Mouse (Mus musculus): ENCODE measurements around the gene Tspan10. TPM values are rescaled to one million over a fixed set of nuclear protein-coding genes. Genes with fewer than 3 reads are reported as not detected.

Tspan10 gene
- total RNA-seq (2012; rRNA removed), result 0.20 and 0.65 TPM in 2 replicates
- under 1 TPM in 1 of 2 experiments, not detected in 1; 0.29 TPM for polyA plus RNA-seq (2012; ENCODE audit: insufficient read depth in 1 of 2, insufficient read length in 2 of 2, low read depth in 1 of 2, low replicate concordance in 2 of 2, missing spikeins in 1 of 2)

DNA sequence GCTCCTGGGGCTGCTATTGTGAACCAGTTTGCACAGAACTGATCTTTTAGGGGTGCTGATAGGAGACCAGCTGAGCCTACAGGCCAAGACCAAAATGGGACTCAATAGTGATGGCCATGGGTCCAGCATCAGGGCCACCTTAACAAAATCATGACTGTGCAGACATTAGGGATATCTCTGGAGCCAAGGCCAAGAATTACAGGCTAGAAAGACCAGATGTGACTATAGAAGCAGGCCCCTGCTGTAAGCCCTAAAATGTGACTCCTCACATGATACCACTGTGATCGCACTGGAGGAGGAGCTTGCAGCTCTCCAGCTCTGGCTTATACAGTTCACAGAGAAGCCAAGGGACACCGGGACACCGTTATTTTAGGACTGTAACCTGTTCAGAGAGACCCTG lies at the start of gene Tspan10:
Gene Tspan10, plus strand, starts transcription at position 301 of the 400 bp plus-strand sequence.
- peaks cover 4% of the 10 kb centered on the region for H3K79me2 ChIP-seq (ENCODE audit: control insufficient read depth, insufficient read depth, low read length, poor library complexity)
- no peak for DNase-seq (ENCODE audit: low read depth, low spot score)
- H3K4me3 ChIP-seq (ENCODE audit: control insufficient read depth in 1 of 2, insufficient read depth in 1 of 2, low read depth in 2 of 2, low read length in 2 of 2), result no peak within 1 kb of the TSS
- TF ChIP-seq GABPA (IDR thresholded peaks at IDR 0.05; ENCODE audit: low read depth, low read length), result no peak
- no peak for TF ChIP-seq ELF1 (IDR thresholded peaks at IDR 0.05; ENCODE audit: low read depth, low read length)
- TF ChIP-seq USF1 (IDR thresholded peaks at IDR 0.05; ENCODE audit: low read depth, low read length), result no peak
- no peak for TF ChIP-seq RAD21 (IDR thresholded peaks at IDR 0.05; ENCODE audit: low read depth, low read length)
- TF ChIP-seq EP300 (IDR thresholded peaks at IDR 0.05; ENCODE audit: low read depth in 1 of 2, low read length in 2 of 2), result no peak
- no peak for TF ChIP-seq MEF2A (IDR thresholded peaks at IDR 0.05; ENCODE audit: extremely low read depth, insufficient replicate concordance, low read depth, low read length, poor library complexity, severe bottlenecking)
- TF ChIP-seq MYC (IDR thresholded peaks at IDR 0.05; ENCODE audit: low read depth, low read length), result no peak
- no peak within 1 kb of the TSS for H3K27ac ChIP-seq (ENCODE audit: control insufficient read depth, low read depth, low read length)
- peaks cover 0 to 18% of the 10 kb centered on the region in 2 experiments; a peak in 2 of 4 replicates for H3K36me3 ChIP-seq (ENCODE audit: control insufficient read depth in 1 of 2, insufficient read depth in 2 of 2, low read length in 2 of 2)
- peaks cover 16 to 25% of the 10 kb centered on the region in 2 experiments for H3K4me1 ChIP-seq (ENCODE audit: control insufficient read depth in 1 of 2, insufficient read depth in 2 of 2, low read length in 2 of 2)
- H3K9me3 ChIP-seq (replicated peaks; ENCODE audit: insufficient read depth, low read length), result no peaks in the 10 kb centered on the region
- H3K9ac ChIP-seq (ENCODE audit: control insufficient read depth, low read depth, low read length, poor library complexity, severe bottlenecking), result no peak within 1 kb of the TSS
- H3K27me3 ChIP-seq (ENCODE audit: control insufficient read depth in 1 of 2, insufficient read depth in 2 of 2, low read length in 2 of 2), result no peaks in the 10 kb centered on the region

DNA sequence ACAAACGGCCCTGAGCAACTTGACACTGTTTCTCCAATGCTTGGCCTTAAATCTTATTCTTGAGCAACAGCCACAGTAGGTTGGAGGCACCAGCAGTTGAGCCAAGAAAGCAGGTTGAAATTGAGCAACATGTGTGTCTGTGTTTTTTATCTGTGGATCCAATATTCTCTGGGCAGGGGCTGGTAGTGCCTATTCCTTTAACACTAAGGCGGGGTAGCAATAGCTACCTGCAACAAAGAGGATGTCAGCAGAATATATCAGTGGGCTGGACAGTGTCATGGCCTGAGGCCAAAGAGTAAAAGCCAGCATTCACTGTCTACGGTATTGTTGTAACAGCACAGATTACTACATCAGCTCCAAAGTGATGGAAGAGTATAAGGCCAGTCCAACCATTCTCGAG lies 46.8 kb upstream of the Tspan10 start:
- no peaks in the 10 kb centered on the region for H3K27me3 ChIP-seq (ENCODE audit: control insufficient read depth in 1 of 2, insufficient read depth in 2 of 2, low read length in 2 of 2)
- H3K79me2 ChIP-seq (ENCODE audit: control insufficient read depth, insufficient read depth, low read length, poor library complexity), result peaks cover 2% of the 10 kb centered on the region
- DNase-seq (ENCODE audit: low read depth, low spot score), result no peak
- 0 out of 2 replicates have a peak, but pooled peaks have one; percentile 51 for TF ChIP-seq POLR2AphosphoS5 (IDR thresholded peaks at IDR 0.05; ENCODE audit: borderline replicate concordance, low read depth, low read length)
- TF ChIP-seq NELFE (IDR thresholded peaks at IDR 0.05; ENCODE audit: low read depth, low read length), result no peak
- H3K4me1 ChIP-seq (ENCODE audit: control insufficient read depth in 1 of 2, insufficient read depth in 2 of 2, low read length in 2 of 2), result peaks cover 7 to 16% of the 10 kb centered on the region in 2 experiments; a peak in 3 of 4 replicates
- H3K9ac ChIP-seq (ENCODE audit: control insufficient read depth, low read depth, low read length, poor library complexity, severe bottlenecking), result no peak overlapping the region
- H3K36me3 ChIP-seq (ENCODE audit: control insufficient read depth in 1 of 2, insufficient read depth in 2 of 2, low read length in 2 of 2), result peaks cover 21 to 50% of the 10 kb centered on the region in 2 experiments
- H3K9me3 ChIP-seq (replicated peaks; ENCODE audit: insufficient read depth, low read length), result no peaks in the 10 kb centered on the region
- no peak overlapping the region for H3K4me3 ChIP-seq (ENCODE audit: control insufficient read depth in 1 of 2, insufficient read depth in 1 of 2, low read depth in 2 of 2, low read length in 2 of 2)
- no peak overlapping the region for H3K27ac ChIP-seq (ENCODE audit: control insufficient read depth, low read depth, low read length)

DNA sequence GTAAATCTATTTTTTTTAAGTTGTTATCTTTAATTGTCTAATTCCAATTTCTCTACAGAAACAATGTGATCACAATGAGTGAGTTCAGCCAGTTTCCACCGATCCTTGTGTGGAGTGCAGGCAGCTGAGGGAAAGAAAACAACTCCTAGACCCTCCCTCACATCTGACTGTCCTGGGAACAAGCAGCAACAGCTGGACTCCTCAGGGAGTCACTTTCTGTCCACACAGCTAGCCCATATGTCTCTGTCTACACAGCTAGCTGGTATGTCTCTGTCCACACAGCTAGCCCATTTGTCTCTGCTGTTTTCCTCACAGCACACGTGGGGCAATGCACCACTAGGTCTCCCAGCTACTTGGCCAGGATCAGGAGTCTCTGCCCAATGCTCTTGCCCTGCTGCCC lies 44.8 kb upstream of the Tspan10 start:
- Histone ChIP-seq H3K27me3 (ENCODE audit: control insufficient read depth in 1 of 2, insufficient read depth in 2 of 2, low read length in 2 of 2) (no peaks in the 10 kb centered on the region), H3K27ac (ENCODE audit: control insufficient read depth, low read depth, low read length) (no peak overlapping the region), H3K36me3 (ENCODE audit: control insufficient read depth in 1 of 2, insufficient read depth in 2 of 2, low read length in 2 of 2) (peaks cover 21 to 47% of the 10 kb centered on the region in 2 experiments), H3K4me1 (ENCODE audit: control insufficient read depth in 1 of 2, insufficient read depth in 2 of 2, low read length in 2 of 2) (peaks cover 7 to 16% of the 10 kb centered on the region in 2 experiments; a peak in 3 of 4 replicates), H3K9me3 (replicated peaks; ENCODE audit: insufficient read depth, low read length) (no peaks in the 10 kb centered on the region), H3K79me2 (ENCODE audit: control insufficient read depth, insufficient read depth, low read length, poor library complexity) (peaks cover 2% of the 10 kb centered on the region), H3K4me3 (ENCODE audit: control insufficient read depth in 1 of 2, insufficient read depth in 1 of 2, low read depth in 2 of 2, low read length in 2 of 2) (no peak overlapping the region), H3K9ac (ENCODE audit: control insufficient read depth, low read depth, low read length, poor library complexity, severe bottlenecking) (no peak overlapping the region)
- DNase-seq (ENCODE audit: low read depth, low spot score), result no peak
- TF ChIP-seq POLR2AphosphoS2 (IDR thresholded peaks at IDR 0.05; ENCODE audit: low read length) (no peak), MAFK (IDR thresholded peaks at IDR 0.05; ENCODE audit: borderline replicate concordance, low read depth, low read length) (no peak), JUND (IDR thresholded peaks at IDR 0.05; ENCODE audit: low read depth, low read length) (no peak), CHD1 (IDR thresholded peaks at IDR 0.05; ENCODE audit: low read depth, low read length) (no peak), HCFC1 (IDR thresholded peaks at IDR 0.05; ENCODE audit: low read depth, low read length) (no peak), MYB (IDR thresholded peaks at IDR 0.05; ENCODE audit: low read depth, low read length) (no peak), SMC3 (IDR thresholded peaks at IDR 0.05; ENCODE audit: low read depth, low read length) (no peak), CTCF (IDR thresholded peaks at IDR 0.05 in 2 of 3, conservative IDR thresholded peaks at IDR 0.05 in 1 of 3; ENCODE audit: control insufficient read depth in 1 of 3, insufficient read depth in 1 of 3, low read depth in 2 of 3, low read length in 3 of 3, poor library complexity in 1 of 3, severe bottlenecking in 1 of 3) (no peak), MYC (IDR thresholded peaks at IDR 0.05; ENCODE audit: low read depth, low read length) (no peak), ZKSCAN1 (IDR thresholded peaks at IDR 0.05; ENCODE audit: low read depth, low read length) (no peak), MEF2A (IDR thresholded peaks at IDR 0.05; ENCODE audit: extremely low read depth, insufficient replicate concordance, low read depth, low read length, poor library complexity, severe bottlenecking) (no peak), SIN3A (IDR thresholded peaks at IDR 0.05; ENCODE audit: low read length) (no peak), POLR2A (IDR thresholded peaks at IDR 0.05; ENCODE audit: control insufficient read depth in 1 of 2, insufficient read depth in 1 of 2, low read depth in 1 of 2, low read length in 2 of 2, poor library complexity in 1 of 2) (no peak), TCF12 (IDR thresholded peaks at IDR 0.05; ENCODE audit: low read depth, low read length) (no peak), ELF1 (IDR thresholded peaks at IDR 0.05; ENCODE audit: low read depth, low read length) (no peak), USF1 (IDR thresholded peaks at IDR 0.05; ENCODE audit: low read depth, low read length) (no peak), NELFE (IDR thresholded peaks at IDR 0.05; ENCODE audit: low read depth, low read length) (no peak), MAX (IDR thresholded peaks at IDR 0.05; ENCODE audit: low read length) (no peak), GABPA (IDR thresholded peaks at IDR 0.05; ENCODE audit: low read depth, low read length) (no peak)

All from MEL (cell line).